Mouse (Mus musculus) heart, adult 2 months (tissue): ENCODE results near the gene Htra3.

Experiments
- CTCF ChIP-seq: fragments of 200-600 bp; IDR thresholded peaks from 2 replicates; pipeline ENCODE4 v1.8.1; 2022; ENCODE audit warnings: antibody characterized with exemption, mild to moderate bottlenecking, moderate library complexity
- EP300 ChIP-seq: fragments of 200-500 bp; IDR thresholded peaks from 2 replicates; pipeline ENCODE4 v1.6.1; 2011; ENCODE audit warnings: low read depth, low read length, control low read depth; ENCODE audit not compliant: insufficient read depth
- POLR2A ChIP-seq: fragments of 200-500 bp; IDR thresholded peaks from 2 replicates; pipeline ENCODE4 v1.6.1; 2011; ENCODE audit warnings: mild to moderate bottlenecking, low read depth, low read length, control low read depth; ENCODE audit not compliant: insufficient read depth

DNA sequence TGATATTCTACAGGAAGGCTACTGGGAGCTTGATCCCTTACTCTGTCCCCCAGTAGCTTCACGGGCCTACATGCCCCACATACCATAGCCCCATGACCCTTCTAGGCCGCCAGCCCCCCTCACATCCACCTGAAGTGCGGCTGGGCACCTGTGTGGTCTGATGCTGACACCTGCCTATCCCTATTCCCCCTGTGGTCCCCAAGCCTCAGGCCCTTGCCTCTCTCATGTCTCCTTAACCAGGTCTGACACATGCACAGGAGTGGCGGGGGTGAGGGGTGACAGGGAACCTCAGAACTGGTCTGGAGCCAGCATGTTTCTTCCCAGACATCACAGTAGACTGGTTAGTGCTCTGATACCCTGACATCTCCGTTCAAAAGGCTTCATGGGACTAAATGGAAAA lies 71.0 kb downstream of the Htra3 start:
- TF ChIP-seq POLR2A (no peak), CTCF (no peak), EP300 (no peak)
